Mouse (Mus musculus) erythroblast, embryonic 14.5 days (primary cell): ENCODE data around the gene Olfr768. TPM values are rescaled to one million over a fixed set of nuclear protein-coding genes. Genes with fewer than 3 reads are reported as not detected.
"Not testable (repeated sequence)": the region's sequence is repeated elsewhere in the genome, so short reads cannot be mapped to it uniquely, and the experiment has no call there.

Experiments used
- H3K27me3 ChIP-seq: 2 replicates; pipeline ENCODE4 v1.6.1; 2012; ENCODE audit warnings: inconsistent platforms; ENCODE audit not compliant: control insufficient read depth
- H3K36me3 ChIP-seq: 2 replicates; pipeline ENCODE4 v1.6.1; 2012; ENCODE audit warnings: mild to moderate bottlenecking, inconsistent platforms; ENCODE audit not compliant: control insufficient read depth
- H3K4me1 ChIP-seq: 2 replicates; pipeline ENCODE4 v1.6.1; 2012; ENCODE audit warnings: inconsistent platforms; ENCODE audit not compliant: control insufficient read depth
- H3K4me3 ChIP-seq: replicated peaks from 2 replicates; pipeline ENCODE3; 2012; ENCODE audit warnings: moderate library complexity, mild to moderate bottlenecking, inconsistent platforms
- H3K9me3 ChIP-seq: 2 replicates; pipeline ENCODE4 v1.6.1; 2012; ENCODE audit warnings: low read length, inconsistent platforms, mixed read lengths; ENCODE audit not compliant: control insufficient read depth
- GATA1 ChIP-seq: IDR thresholded peaks from 2 replicates; pipeline ENCODE4 v1.6.1; 2012; ENCODE audit warnings: low read length, inconsistent platforms, mixed read lengths
- TAL1 ChIP-seq: IDR thresholded peaks from 3 replicates; pipeline ENCODE4 v1.6.1; 2012; ENCODE audit warnings: low read length, inconsistent platforms, mixed read lengths
- polyA plus RNA-seq: library from polyadenylated mRNA; stranded (reverse); fragments of >175 nt; gene quantifications from 2 replicates; pipeline ENCODE4 v1.2.3, GENCODE M21; 2012

Olfr768 gene
- not detected in 2 replicates for polyA plus RNA-seq

DNA sequence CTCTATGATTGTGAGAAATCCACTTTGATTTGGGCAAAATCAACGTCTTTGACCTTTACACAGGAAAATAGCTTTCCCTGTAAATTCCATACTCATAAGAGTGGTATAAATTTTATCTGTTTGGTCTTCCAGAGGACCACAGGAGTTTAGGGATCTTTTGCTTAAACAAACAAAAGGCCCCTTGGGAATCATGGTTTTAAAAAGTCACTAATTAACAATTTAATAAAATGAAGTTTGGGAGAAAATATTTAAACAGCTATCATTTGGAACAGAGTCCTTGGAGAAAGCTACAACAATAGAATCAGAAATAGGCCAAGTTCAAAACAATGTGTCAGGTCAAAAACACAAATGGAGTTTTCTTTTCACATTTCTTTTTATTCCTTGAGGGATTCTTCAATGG lies at the start of gene Olfr768:
Gene Olfr768 (minus strand): TSS at position 101 of the 400 bp plus-strand sequence.
- Histone ChIP-seq H3K4me3 (no peak within 1 kb of the TSS), H3K9me3 (peaks cover 5% of the 10 kb centered on the region), H3K27me3 (no peaks in the 10 kb centered on the region), H3K4me1 (no peaks in the 10 kb centered on the region), H3K36me3 (no peaks in the 10 kb centered on the region)
- TF ChIP-seq GATA1 (no peak), TAL1 (no peak)

DNA sequence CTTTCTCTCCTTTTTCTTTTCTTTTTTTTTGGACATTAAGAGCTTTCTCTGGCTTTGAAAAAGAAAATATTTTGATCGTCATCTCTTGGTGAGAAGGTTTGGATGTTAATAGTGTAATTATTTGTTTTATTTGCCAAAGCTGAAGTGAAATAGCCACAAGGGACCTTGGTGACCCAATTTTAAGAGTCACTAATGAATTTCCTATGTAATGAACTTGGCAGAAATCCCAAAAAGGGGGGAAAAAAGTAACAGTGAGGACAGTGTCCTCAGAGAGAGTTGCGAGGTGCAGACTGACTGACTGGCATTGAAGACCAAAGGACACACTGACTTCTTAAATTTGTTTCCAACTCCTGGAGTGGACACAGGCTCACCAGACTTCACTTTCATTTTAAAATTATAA lies 39.7 kb upstream of the Olfr768 start, which contains the start of gene Olfr770:
Gene Olfr770 (minus strand): TSS at position 101 of the 400 bp plus-strand sequence.
- TF ChIP-seq GATA1 (no peak), TAL1 (no peak)
- no peaks in the 10 kb centered on the region for H3K36me3 ChIP-seq
- H3K27me3 ChIP-seq = no peaks in the 10 kb centered on the region
- H3K4me1 ChIP-seq = no peaks in the 10 kb centered on the region
- H3K4me3 ChIP-seq = no peak within 1 kb of the TSS
- no peaks in the 10 kb centered on the region for H3K9me3 ChIP-seq

DNA sequence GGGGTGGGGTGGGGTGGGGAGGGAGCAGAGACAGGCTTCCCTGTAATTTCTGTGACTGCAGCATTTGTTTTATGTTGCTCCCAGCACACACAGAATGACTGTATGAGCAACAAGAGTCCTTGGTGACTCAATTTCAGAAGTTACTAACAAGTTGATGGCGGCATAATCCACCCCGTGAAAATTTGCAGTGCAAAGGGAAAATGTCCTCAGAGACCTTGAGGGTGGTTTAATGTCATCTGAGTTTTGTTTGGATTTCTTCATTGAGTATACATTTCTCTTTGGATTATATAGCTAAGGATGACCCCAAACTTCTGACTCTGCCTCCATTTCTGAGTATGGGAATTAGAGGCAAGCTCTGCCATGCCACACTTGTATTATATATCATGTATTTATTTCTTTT lies 18.6 kb upstream of the Olfr768 start, which contains the start of gene Olfr769:
Gene Olfr769 (minus strand): TSS at position 101 of the 400 bp plus-strand sequence.
- H3K4me3 ChIP-seq = no peak within 1 kb of the TSS
- no peaks in the 10 kb centered on the region for H3K36me3 ChIP-seq
- H3K4me1 ChIP-seq = no peaks in the 10 kb centered on the region
- H3K9me3 ChIP-seq = peaks cover 23% of the 10 kb centered on the region
- H3K27me3 ChIP-seq = no peaks in the 10 kb centered on the region
- TF ChIP-seq GATA1 (no peak), TAL1 (no peak)

DNA sequence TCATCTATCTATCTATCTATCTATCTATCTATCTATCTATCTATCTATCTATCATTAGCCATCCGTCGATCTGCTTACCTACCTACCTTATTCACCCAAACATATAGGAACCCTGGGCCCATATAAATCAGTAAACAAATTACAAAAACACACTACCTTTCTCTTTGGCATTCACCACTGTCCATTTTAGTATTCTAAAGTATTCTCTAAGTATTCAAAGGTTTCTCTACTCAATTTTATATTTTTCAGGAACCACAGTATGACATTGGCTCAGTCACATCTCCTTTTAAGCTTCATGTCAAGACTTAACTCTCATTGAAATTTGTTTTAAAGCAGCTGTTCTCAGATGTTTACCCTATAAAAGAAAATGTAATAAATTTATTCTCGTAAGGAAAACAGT lies 16.0 kb upstream of the Olfr768 start:
- Histone ChIP-seq H3K4me3 (no peak overlapping the region), H3K36me3 (no peaks in the 10 kb centered on the region), H3K9me3 (peaks cover 34% of the 10 kb centered on the region), H3K4me1 (no peaks in the 10 kb centered on the region), H3K27me3 (no peaks in the 10 kb centered on the region)
- TF ChIP-seq GATA1 = no peak
- no peak for TF ChIP-seq TAL1

DNA sequence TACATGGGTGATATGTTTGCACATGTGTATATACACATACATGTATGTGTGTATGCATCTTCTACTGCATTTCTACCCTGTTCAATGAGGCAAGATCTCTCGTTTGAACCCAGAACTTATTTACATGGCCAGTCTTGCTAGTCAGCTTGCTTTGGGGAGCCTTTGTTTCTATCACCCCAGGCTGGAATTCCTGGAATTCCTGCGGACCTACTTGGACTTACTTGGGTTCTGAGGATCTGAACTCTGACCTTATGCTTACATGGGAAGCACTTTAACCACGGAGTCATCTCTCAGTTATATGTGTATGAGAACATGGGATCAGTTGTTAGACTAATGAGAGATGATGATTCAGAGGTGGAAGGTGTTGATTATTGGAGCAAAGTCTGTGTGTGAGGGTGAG lies 2.1 kb upstream of the Olfr768 start:
- H3K9me3 ChIP-seq = peaks cover 10% of the 10 kb centered on the region
- H3K4me3 ChIP-seq = no peak overlapping the region
- H3K27me3 ChIP-seq = no peaks in the 10 kb centered on the region
- H3K4me1 ChIP-seq = no peaks in the 10 kb centered on the region
- TF ChIP-seq GATA1 (no peak), TAL1 (no peak)
- H3K36me3 ChIP-seq = no peaks in the 10 kb centered on the region

DNA sequence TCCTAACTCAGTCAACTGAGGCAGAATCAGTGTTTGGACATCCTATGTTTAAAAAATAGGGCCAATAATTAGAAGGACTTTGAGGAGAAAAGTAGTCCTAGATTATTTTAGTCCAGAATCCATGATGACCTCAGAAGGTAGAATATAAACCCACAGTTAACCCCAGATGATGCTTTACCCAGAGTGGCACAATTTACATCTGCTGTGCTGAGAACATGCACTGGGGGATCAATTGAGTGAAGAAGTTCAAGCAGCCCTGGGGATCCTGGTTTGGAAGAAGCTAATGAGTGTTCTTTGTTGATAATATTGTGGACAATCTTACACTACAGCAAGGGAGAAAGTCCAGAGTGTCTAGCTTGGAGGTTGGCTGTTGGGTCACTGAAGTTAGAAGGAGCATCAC lies 16.4 kb downstream of the Olfr768 start, which contains the start of gene Olfr767:
Gene Olfr767 (minus strand): TSS at position 101 of the 400 bp plus-strand sequence.
- not testable (repeated sequence) for H3K27me3 ChIP-seq, H3K36me3 ChIP-seq, H3K4me1 ChIP-seq, H3K9me3 ChIP-seq, H3K4me3 ChIP-seq

DNA sequence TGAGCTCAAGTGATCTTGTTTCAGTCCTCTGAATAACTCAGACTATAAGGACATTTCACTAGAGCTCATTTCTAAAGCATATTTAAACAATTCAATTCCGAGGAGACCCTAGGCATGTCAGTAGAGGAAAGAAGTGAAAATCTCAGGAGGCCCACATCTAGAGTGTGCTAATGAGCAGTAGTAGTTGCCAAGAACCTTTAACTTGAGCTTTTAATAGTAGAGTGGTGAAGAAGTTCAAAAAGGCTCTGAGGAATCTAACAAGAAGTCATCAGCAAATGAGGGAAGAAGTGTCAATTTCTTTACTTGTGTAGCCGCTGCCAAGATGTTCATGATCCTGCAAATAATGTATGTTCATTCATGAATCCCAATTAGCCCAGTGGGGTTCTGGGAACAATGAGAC lies 30.3 kb downstream of the Olfr768 start, which contains the start of gene Olfr766-ps1:
Gene Olfr766-ps1 (minus strand): TSS at position 101 of the 400 bp plus-strand sequence.
- Histone ChIP-seq H3K27me3 (no peaks in the 10 kb centered on the region), H3K4me1 (no peaks in the 10 kb centered on the region), H3K4me3 (no peak within 1 kb of the TSS), H3K36me3 (no peaks in the 10 kb centered on the region), H3K9me3 (no peaks in the 10 kb centered on the region)
- no peak for TF ChIP-seq GATA1
- no peak for TF ChIP-seq TAL1

DNA sequence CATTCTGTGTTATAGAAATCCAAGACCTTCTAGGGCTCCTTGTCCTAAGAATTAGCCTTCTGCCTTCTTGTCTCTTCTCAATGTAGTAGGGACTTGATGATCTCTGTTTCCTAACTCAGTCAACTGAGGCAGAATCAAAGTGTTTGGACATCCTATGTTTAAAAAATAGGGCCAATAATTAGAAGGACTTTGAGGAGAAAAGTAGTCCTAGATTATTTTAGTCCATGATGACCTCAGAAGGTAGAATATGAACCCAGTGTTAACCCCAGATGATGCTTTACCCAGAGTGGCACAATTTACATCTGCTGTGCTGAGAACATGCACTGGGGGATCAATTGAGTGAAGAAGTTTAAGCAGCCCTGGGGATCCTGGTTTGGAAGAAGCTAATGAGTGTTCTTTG lies 49.3 kb downstream of the Olfr768 start, which contains the start of gene Olfr765:
Gene Olfr765 (minus strand): TSS at position 101 of the 400 bp plus-strand sequence.
- H3K4me1 ChIP-seq, H3K27me3 ChIP-seq, H3K4me3 ChIP-seq, H3K9me3 ChIP-seq, H3K36me3 ChIP-seq: not testable (repeated sequence)

Other genes with a start within 250 kb of the Olfr768 start
- not detected in 2 replicates for gene Gdf11, start 207.7 kb downstream of the Olfr768 start, polyA plus RNA-seq
- gene Cd63, start 198.4 kb downstream of the Olfr768 start, polyA plus RNA-seq = 0.04 and 0.21 TPM in 2 replicates
- gene Rdh5, start 176.5 kb downstream of the Olfr768 start, polyA plus RNA-seq = 0.06 and 0.17 TPM in 2 replicates
- gene Bloc1s1, start 175.3 kb downstream of the Olfr768 start, polyA plus RNA-seq = 16.6 and 25.2 TPM in 2 replicates
- gene Itga7, start 165.6 kb downstream of the Olfr768 start, polyA plus RNA-seq = 0.07 TPM in 1 of 2 replicates, not detected in the other
- not detected in 2 replicates for gene Mettl7b, start 138.4 kb downstream of the Olfr768 start, polyA plus RNA-seq
- not detected in 2 replicates for gene Olfr9, start 109.9 kb downstream of the Olfr768 start, polyA plus RNA-seq
- gene Olfr763, start 88.6 kb downstream of the Olfr768 start, polyA plus RNA-seq = not detected in 2 replicates
- gene Olfr764-ps1, start 59.5 kb downstream of the Olfr768 start, polyA plus RNA-seq = not detected in 2 replicates
- gene Olfr765, start 49.4 kb downstream of the Olfr768 start, polyA plus RNA-seq = not detected in 2 replicates
- gene Olfr766-ps1, start 30.4 kb downstream of the Olfr768 start, polyA plus RNA-seq = not detected in 2 replicates
- gene Olfr767, start 16.5 kb downstream of the Olfr768 start, polyA plus RNA-seq = not detected in 2 replicates
- not detected in 2 replicates for gene Olfr769, start 18.5 kb upstream of the Olfr768 start, polyA plus RNA-seq
- not detected in 2 replicates for gene Olfr770, start 39.6 kb upstream of the Olfr768 start, polyA plus RNA-seq
- not detected in 2 replicates for gene Olfr771, start 65.4 kb upstream of the Olfr768 start, polyA plus RNA-seq
- not detected in 2 replicates for gene Olfr772, start 78.5 kb upstream of the Olfr768 start, polyA plus RNA-seq
- gene Olfr773, start 88.0 kb upstream of the Olfr768 start, polyA plus RNA-seq = not detected in 2 replicates
- not detected in 2 replicates for gene Olfr774, start 136.8 kb upstream of the Olfr768 start, polyA plus RNA-seq
- gene Olfr775, start 149.0 kb upstream of the Olfr768 start, polyA plus RNA-seq = 0.01 TPM in 1 of 2 replicates, not detected in the other
- gene Olfr776, start 159.8 kb upstream of the Olfr768 start, polyA plus RNA-seq = 0.06 TPM in 1 of 2 replicates, not detected in the other
- gene Olfr777, start 172.1 kb upstream of the Olfr768 start, polyA plus RNA-seq = 0.04 TPM in 1 of 2 replicates, not detected in the other
- not detected in 2 replicates for gene Olfr780, start 218.7 kb upstream of the Olfr768 start, polyA plus RNA-seq
- gene Olfr781, start 229.5 kb upstream of the Olfr768 start, polyA plus RNA-seq = not detected in 2 replicates
- gene Olfr782, start 249.5 kb upstream of the Olfr768 start, polyA plus RNA-seq = not detected in 2 replicates